Mouse (Mus musculus) small intestine, adult 2 months (tissue): ENCODE results near the gene Gpn2.

Experiments
- CTCF ChIP-seq: fragments of 200-500 bp; IDR thresholded peaks from 2 replicates; pipeline ENCODE4 v1.5.1; 2012; ENCODE audit warnings: low read depth, mild to moderate bottlenecking, control low read depth, inconsistent platforms, low read length, moderate library complexity, mixed read lengths; ENCODE audit not compliant: insufficient replicate concordance, insufficient read length; ENCODE audit errors: extremely low read depth
- POLR2A ChIP-seq: fragments of 200-500 bp; IDR thresholded peaks from 2 replicates; pipeline ENCODE4 v1.6.1; 2012; ENCODE audit warnings: low read depth, mild to moderate bottlenecking, control low read depth, inconsistent platforms, low read length, moderate library complexity

- TF ChIP-seq CTCF (no peak), POLR2A (peak; percentile 16; the same call in 1 of the 2 replicates)
Measured at GRCm38 (mm10) chr4:133598616-133599015, 14.5 kb downstream of the Gpn2 start.
